Mouse (Mus musculus) liver, postnatal 0 days (tissue): ENCODE measurements around the gene Gm12258. TPM values are rescaled to one million over a fixed set of nuclear protein-coding genes. Genes with fewer than 3 reads are reported as not detected.

ENCODE experiments used
- ATAC-seq: fragments of 200-750 bp; cut with Nextera tagmentation; 2 replicates; pipeline ENCODE4 v1.8.0; 2017; ENCODE audit warnings: mild to moderate bottlenecking, moderate library complexity
- DNase-seq: peaks from one replicate; pipeline ENCODE4 v3.0.0-alpha.2; 2016
- H3K27ac ChIP-seq: fragments of 300-500 bp; sonication (generic); 2 replicates; pipeline ENCODE4 v1.5.1; 2014; ENCODE audit warnings: antibody characterized with exemption, moderate library complexity, mild to moderate bottlenecking, low read depth
- H3K27me3 ChIP-seq: fragments of 300-500 bp; sonication (generic); 2 replicates; pipeline ENCODE4 v1.6.1; 2014; ENCODE audit warnings: low read length, control low read depth, mixed read lengths; ENCODE audit not compliant: insufficient read depth
- H3K36me3 ChIP-seq: fragments of 300-500 bp; sonication (generic); replicated peaks from 2 replicates; pipeline ENCODE4 v1.6.1; 2014; ENCODE audit warnings: mild to moderate bottlenecking, control low read depth, low read length, moderate library complexity, mixed read lengths; ENCODE audit not compliant: insufficient read depth
- H3K4me1 ChIP-seq: fragments of 300-500 bp; sonication (generic); 2 replicates; pipeline ENCODE4 v1.6.1; 2014; ENCODE audit warnings: antibody characterized with exemption, mild to moderate bottlenecking, control low read depth; ENCODE audit not compliant: insufficient read depth
- H3K4me2 ChIP-seq: fragments of 300-500 bp; sonication (generic); 2 replicates; pipeline ENCODE4 v1.6.1; 2014; ENCODE audit warnings: low read depth, mild to moderate bottlenecking, low read length, moderate library complexity, mixed read lengths
- H3K4me3 ChIP-seq: fragments of 300-500 bp; sonication (generic); 2 replicates; pipeline ENCODE4 v1.5.1; 2014; ENCODE audit warnings: low read depth, low read length
- H3K9ac ChIP-seq: fragments of 300-500 bp; sonication (generic); replicated peaks from 2 replicates; pipeline ENCODE4 v1.6.1; 2014; ENCODE audit warnings: mild to moderate bottlenecking, moderate library complexity
- H3K9me3 ChIP-seq: fragments of 300-500 bp; sonication (generic); 2 replicates; pipeline ENCODE4 v1.6.1; 2016; ENCODE audit warnings: mild to moderate bottlenecking, control low read depth, low read length, mixed read lengths
- CTCF ChIP-seq: sonication (generic); IDR thresholded peaks from 2 replicates; pipeline ENCODE4 v1.5.1; 2016; ENCODE audit warnings: antibody characterized with exemption, low read depth
- EP300 ChIP-seq: IDR thresholded peaks from 2 replicates; pipeline ENCODE4 v1.6.1; 2016; ENCODE audit warnings: antibody characterized with exemption, low read depth, mild to moderate bottlenecking
- WGBS: fragments of 180-500 bp; shearing (Covaris S2); extraction: QIAGEN DNeasy Blood & Tissue Kit; methylation state at CpG from one replicate; pipeline ENCODE4 v1.1.7; 2014; ENCODE audit not compliant: insufficient replicate concordance; 5-methylcytosine and 5-hydroxymethylcytosine counted together
- polyA plus RNA-seq: library from polyadenylated mRNA; unstranded; fragments of >200 nt; fragmentation: Nextera tagmentation; extraction: Ambion mirVana; gene quantifications from 2 replicates; pipeline ENCODE4 v1.2.1, GENCODE M21; 2015

Gene Gm12258
- polyA plus RNA-seq, 1 experiment from 2014 or later, result 1.3 TPM

DNA sequence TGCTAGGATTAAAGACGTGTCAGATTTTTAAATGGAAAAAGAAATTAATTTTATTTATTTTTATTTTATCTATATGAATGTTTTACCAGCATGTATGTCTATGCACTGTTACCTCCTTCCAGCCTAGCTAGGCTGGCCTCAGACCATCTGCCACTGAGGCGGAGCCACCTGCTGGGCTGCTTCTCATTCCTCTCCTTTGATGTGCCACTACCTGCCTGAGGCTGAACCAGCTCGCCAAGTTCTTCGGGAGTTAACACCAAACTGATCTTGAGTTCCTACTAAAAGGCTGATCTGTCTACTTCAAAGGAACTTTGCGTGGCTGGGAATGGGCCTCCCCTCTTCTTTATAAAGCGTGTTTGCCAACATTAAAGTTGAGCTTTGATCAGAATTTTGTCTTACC lies 47.5 kb downstream of the Gm12258 start:
- ATAC-seq (no peak), DNase-seq (no peak)
- no peak overlapping the region for H3K4me3 ChIP-seq
- no peak for TF ChIP-seq EP300
- no peak for TF ChIP-seq CTCF
- no peak overlapping the region for H3K27ac ChIP-seq
- no peaks in the 10 kb centered on the region for H3K9me3 ChIP-seq
- no peak overlapping the region for H3K4me2 ChIP-seq
- H3K9ac ChIP-seq, result no peak overlapping the region
- peaks cover 79% of the 10 kb centered on the region for H3K36me3 ChIP-seq
- H3K27me3 ChIP-seq, result no peaks in the 10 kb centered on the region
- 93% methylated on average over 6 of the region's 6 CpGs for WGBS
- H3K4me1 ChIP-seq, result no peaks in the 10 kb centered on the region; the same call in 1 of the 2 replicates

DNA sequence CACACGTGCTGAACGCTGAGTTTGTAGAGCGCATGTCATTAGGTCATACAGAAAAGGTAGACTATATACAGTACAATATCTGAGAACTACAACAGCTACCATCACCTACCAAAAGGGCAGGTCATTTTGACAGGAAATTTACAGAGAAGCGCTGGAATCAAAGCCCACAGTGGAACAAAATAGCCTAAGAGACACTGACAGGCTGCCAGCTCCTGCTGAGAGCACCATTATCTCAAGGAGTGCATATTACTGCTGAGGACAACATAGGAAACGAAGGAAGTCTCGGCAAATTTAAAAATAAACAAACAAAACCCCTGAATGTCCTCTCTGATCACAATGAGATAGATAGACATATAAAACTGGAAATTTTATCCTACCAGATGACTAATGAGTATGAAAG lies 50.5 kb downstream of the Gm12258 start:
- no peak for ATAC-seq
- Histone ChIP-seq H3K9ac (no peak overlapping the region), H3K9me3 (no peaks in the 10 kb centered on the region), H3K27ac (no peak overlapping the region), H3K4me1 (peaks cover 13% of the 10 kb centered on the region), H3K4me3 (no peak overlapping the region), H3K36me3 (peaks cover 70% of the 10 kb centered on the region), H3K27me3 (no peaks in the 10 kb centered on the region), H3K4me2 (no peak overlapping the region)
- no peak for DNase-seq
- no peak for TF ChIP-seq CTCF
- no peak for TF ChIP-seq EP300
- 88% methylated on average over 6 of the region's 6 CpGs for WGBS

DNA sequence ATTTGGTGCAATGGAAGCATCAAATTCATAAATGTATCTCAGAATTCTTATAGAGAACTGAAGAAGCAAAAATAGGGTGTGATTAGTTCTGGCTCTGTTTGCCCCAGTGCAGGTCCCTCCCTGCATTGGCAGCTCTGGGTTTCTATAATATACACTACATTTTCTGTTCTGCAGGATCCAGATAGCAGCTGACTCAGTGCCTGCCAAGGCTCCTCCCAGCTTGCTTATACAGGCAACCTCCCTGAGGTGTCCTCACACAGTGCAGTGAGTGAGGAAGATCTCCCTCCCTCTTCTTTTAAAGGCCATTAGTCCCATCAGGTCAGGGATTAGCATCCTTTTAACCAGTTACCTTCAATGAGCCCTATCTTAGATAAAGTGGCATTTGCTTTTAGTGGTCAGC lies 54.1 kb downstream of the Gm12258 start:
- Histone ChIP-seq H3K27me3 (no peaks in the 10 kb centered on the region), H3K9ac (0 out of 2 replicates have a peak overlapping the region, but pooled peaks have one; percentile 1), H3K9me3 (no peaks in the 10 kb centered on the region), H3K27ac (peak overlapping the region; percentile 17), H3K4me2 (peak overlapping the region; percentile 87), H3K36me3 (peaks cover 47% of the 10 kb centered on the region), H3K4me1 (peaks cover 25% of the 10 kb centered on the region), H3K4me3 (peak overlapping the region; percentile 1; the same call in 1 of the 2 replicates)
- peak; percentile 26 for ATAC-seq
- DNase-seq, result no peak
- peak; percentile 41; the same call in 1 of the 2 replicates for TF ChIP-seq EP300
- no peak for TF ChIP-seq CTCF

DNA sequence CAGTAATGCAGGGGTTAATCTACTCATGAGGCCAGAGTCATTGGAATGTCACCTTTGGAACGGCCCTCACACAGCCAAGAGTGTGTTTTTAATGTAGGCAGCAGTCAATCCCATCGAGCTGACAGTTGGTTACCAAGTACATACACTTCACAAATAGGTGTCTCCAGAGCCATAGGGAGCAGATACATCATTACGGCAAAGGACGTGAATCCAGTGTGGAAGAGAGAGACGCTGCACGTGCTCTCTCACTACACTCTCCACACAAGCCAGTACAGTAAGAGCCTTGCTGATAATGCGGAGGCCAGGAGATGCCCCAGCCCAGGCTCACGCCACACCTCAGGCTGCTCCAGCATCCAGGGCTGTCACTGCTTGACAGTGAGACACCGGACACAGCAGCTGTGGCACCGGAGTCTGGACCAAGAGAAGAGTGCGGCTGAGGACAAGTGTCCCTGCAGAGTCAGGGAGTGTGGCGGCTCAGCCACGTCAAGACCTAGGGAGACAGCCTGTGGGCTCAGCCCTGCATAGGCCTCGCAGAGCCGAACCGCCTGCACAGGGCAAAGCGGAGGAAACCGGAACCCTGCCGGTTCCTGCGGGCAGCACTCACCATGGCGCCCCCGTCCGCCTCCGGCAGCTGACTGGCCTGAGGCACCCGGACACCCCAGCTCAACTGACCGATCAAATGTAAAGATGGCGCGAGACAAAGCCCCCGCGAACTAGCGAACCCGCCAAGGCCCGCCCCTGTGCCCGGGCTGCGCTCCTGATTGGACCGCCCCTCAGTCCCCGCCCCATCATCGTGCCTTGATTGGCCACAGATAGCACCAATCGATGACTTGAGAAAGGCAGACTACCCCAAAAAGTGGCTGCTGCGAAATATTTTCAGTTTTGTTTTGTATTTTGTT lies 56.8 kb downstream of the Gm12258 start, which contains the start of gene Zfp39:
Gene Zfp39, minus strand, starts transcription at position 715 of the 899 bp plus-strand sequence.
- Histone ChIP-seq H3K9me3 (no peaks in the 10 kb centered on the region), H3K27ac (peak within 1 kb of the TSS; percentile 96), H3K9ac (peak within 1 kb of the TSS; percentile 88), H3K4me2 (peak within 1 kb of the TSS; percentile 87), H3K36me3 (peaks cover 24% of the 10 kb centered on the region), H3K4me3 (peak within 1 kb of the TSS; percentile 67), H3K4me1 (peaks cover 25% of the 10 kb centered on the region), H3K27me3 (no peaks in the 10 kb centered on the region)
- DNase-seq (peak; percentile 97), ATAC-seq (peak; percentile 93)
- whole genome bisulfite sequencing, result under 1% methylated on average over 40 of the region's 40 CpGs
- TF ChIP-seq CTCF (no peak; the same call in 1 of the 2 replicates), EP300 (no peak; the same call in 1 of the 2 replicates)

DNA sequence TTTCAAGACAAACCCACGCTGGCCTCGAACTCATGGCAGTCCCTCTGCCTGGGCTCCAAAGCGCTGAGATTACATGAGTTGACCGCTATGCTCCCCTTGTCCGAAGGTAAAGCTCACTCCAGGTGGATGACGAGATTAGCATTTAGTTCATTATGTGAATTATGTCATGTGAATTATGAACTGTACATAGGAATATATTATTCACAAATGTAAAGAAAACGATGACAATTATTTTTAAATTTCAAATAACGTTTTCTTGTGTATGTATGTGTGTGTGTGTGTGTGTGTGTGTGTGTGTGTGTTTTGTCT lies 57.4 kb downstream of the Gm12258 start:
- Histone ChIP-seq H3K27me3 (no peaks in the 10 kb centered on the region), H3K36me3 (peaks cover 19% of the 10 kb centered on the region), H3K9me3 (no peaks in the 10 kb centered on the region), H3K4me1 (peaks cover 25% of the 10 kb centered on the region), H3K9ac (peak overlapping the region; percentile 88), H3K4me3 (peak overlapping the region; percentile 67), H3K4me2 (peak overlapping the region; percentile 87), H3K27ac (peak overlapping the region; percentile 96)
- ATAC-seq (peak; percentile 16; the same call in 1 of the 2 replicates), DNase-seq (no peak)
- TF ChIP-seq CTCF, result no peak
- no peak for TF ChIP-seq EP300
- WGBS, result under 1% methylated on average over 8 of the region's 8 CpGs

DNA sequence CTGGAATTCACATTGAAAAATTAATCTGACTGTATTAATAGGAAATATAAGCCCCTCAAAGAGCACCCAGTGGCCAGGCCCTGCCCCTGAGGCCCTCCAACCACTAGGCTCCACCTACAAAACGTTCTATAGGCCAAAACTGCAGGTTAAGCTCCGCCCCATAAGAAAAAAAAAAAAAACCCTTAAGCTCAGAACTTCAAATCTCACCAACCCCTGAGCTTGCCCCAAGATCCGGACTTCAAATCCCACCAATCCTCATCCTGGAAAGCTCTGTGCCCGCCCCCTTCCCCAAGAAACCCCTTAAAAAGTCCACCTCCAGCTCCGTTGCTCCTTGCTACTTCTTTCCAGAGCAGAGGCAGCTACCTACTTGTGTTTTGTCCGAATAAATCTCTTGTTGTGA lies 57.9 kb downstream of the Gm12258 start:
- DNase-seq (no peak), ATAC-seq (no peak)
- 57% methylated on average over 6 of the region's 6 CpGs for WGBS
- H3K27me3 ChIP-seq, result no peaks in the 10 kb centered on the region
- peak overlapping the region; percentile 96 for H3K27ac ChIP-seq
- peaks cover 25% of the 10 kb centered on the region for H3K4me1 ChIP-seq
- H3K9me3 ChIP-seq, result no peaks in the 10 kb centered on the region
- H3K36me3 ChIP-seq, result peaks cover 17% of the 10 kb centered on the region
- H3K4me2 ChIP-seq, result peak overlapping the region; percentile 87
- H3K9ac ChIP-seq, result no peak overlapping the region; the same call in 1 of the 2 replicates
- no peak for TF ChIP-seq EP300
- no peak for TF ChIP-seq CTCF
- peak overlapping the region; percentile 67 for H3K4me3 ChIP-seq

Other genes starting within 250 kb of the Gm12258 start
- gene 2210407C18Rik, start 231.1 kb upstream of the Gm12258 start, polyA plus RNA-seq, result not detected in 2 replicates
- gene Olfr323, start 216.7 kb upstream of the Gm12258 start, polyA plus RNA-seq, result not detected in 2 replicates
- 5.8 and 5.9 TPM in 2 replicates for gene Trim58, start 206.7 kb upstream of the Gm12258 start, polyA plus RNA-seq
- 0.06 TPM in 1 of 2 replicates, not detected in the other for gene Olfr322, start 188.4 kb upstream of the Gm12258 start, polyA plus RNA-seq
- not detected in 2 replicates for gene Olfr320, start 166.1 kb upstream of the Gm12258 start, polyA plus RNA-seq
- gene Olfr319, start 148.0 kb upstream of the Gm12258 start, polyA plus RNA-seq, result not detected in 2 replicates
- not detected in 2 replicates for gene Olfr318, start 123.1 kb upstream of the Gm12258 start, polyA plus RNA-seq
- not detected in 2 replicates for gene Olfr317, start 107.9 kb upstream of the Gm12258 start, polyA plus RNA-seq
- not detected in 2 replicates for gene Olfr316, start 94.4 kb upstream of the Gm12258 start, polyA plus RNA-seq
- not detected in 2 replicates for gene Olfr315, start 74.0 kb upstream of the Gm12258 start, polyA plus RNA-seq
- gene Olfr314, start 64.2 kb upstream of the Gm12258 start, polyA plus RNA-seq, result not detected in 2 replicates
- gene Fam183b, start 45.2 kb upstream of the Gm12258 start, polyA plus RNA-seq, result 0.25 TPM in 1 of 2 replicates, not detected in the other
- not detected in 2 replicates for gene Olfr313, start 32.2 kb upstream of the Gm12258 start, polyA plus RNA-seq
- not detected in 2 replicates for gene Olfr312, start 17.9 kb upstream of the Gm12258 start, polyA plus RNA-seq
- gene Olfr311, start 7.9 kb upstream of the Gm12258 start, polyA plus RNA-seq, result not detected in 2 replicates
- gene 2810021J22Rik, start 20.1 kb downstream of the Gm12258 start, polyA plus RNA-seq, result 0.94 and 1.6 TPM in 2 replicates
- 2.8 and 3.1 TPM in 2 replicates for gene Zfp39, start 57.1 kb downstream of the Gm12258 start, polyA plus RNA-seq
- 7.9 and 9.9 TPM in 2 replicates for gene Btnl10, start 70.8 kb downstream of the Gm12258 start, polyA plus RNA-seq
- 85.3 and 96.0 TPM in 2 replicates for gene Rnf187, start 91.8 kb downstream of the Gm12258 start, polyA plus RNA-seq
- gene Hist3h2ba, start 101.8 kb downstream of the Gm12258 start, polyA plus RNA-seq, result 4.9 and 10.0 TPM in 2 replicates
- gene Hist3h2a, start 107.5 kb downstream of the Gm12258 start, polyA plus RNA-seq, result 14.3 and 14.8 TPM in 2 replicates
- gene Trim17, start 107.5 kb downstream of the Gm12258 start, polyA plus RNA-seq, result 0.11 and 0.15 TPM in 2 replicates
- gene Trim11, start 130.9 kb downstream of the Gm12258 start, polyA plus RNA-seq, result 8.8 and 8.9 TPM in 2 replicates